Mouse (Mus musculus) right cerebral cortex, adult 18-20 months (tissue): ENCODE measurements at regions not wholly inside any gene's neighbourhood (a gene's known extent, or its start where the extent isn't known, plus 50 kb on each side); places are given as distances from the start of the nearest gene placed in this dataset.

Experiments
- DNase-seq: peaks from one replicate; pipeline ENCODE4 v3.0.0; 2022; ENCODE audit warnings: mixed read lengths

DNA sequence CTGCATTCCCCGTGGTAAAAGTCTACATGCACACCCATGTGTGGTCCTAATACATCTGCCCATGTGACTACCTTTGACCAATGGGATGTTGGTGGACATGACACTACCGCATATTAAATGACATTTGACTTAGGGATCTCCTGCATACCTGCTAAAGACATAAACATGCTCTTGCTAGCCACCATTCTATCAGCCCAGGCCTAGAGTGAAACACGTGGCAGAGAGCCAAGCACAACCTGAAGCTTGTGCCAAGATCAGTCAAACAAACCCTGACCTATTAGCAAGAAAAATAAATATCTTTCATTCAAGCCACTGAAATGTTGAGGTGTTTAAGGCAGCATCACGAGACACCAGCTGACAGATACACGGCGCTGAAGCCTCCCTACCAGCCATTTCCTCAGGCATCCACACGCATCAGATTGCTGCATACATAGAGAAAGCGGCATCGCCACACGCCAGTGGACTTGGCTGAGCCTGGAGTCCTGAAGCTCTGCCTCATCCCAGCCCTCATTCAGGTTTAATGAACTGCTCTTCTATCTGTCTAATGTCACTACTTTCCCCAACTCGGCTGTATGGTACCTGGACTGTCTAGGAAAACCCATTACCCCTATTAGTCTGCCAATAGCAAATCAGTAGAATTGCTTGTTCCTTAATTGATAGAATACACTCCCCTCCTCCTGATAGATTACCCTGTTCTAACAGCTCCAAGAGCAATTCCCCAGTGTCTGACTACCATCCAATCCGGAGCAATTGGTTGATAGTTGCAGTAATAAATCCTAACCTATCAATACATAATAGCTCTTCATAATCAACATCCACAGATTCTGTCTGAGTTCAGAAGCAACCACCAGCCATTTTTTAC lies 242.8 kb upstream of the Rsrc1 start:
- DNase-seq: no peak

DNA sequence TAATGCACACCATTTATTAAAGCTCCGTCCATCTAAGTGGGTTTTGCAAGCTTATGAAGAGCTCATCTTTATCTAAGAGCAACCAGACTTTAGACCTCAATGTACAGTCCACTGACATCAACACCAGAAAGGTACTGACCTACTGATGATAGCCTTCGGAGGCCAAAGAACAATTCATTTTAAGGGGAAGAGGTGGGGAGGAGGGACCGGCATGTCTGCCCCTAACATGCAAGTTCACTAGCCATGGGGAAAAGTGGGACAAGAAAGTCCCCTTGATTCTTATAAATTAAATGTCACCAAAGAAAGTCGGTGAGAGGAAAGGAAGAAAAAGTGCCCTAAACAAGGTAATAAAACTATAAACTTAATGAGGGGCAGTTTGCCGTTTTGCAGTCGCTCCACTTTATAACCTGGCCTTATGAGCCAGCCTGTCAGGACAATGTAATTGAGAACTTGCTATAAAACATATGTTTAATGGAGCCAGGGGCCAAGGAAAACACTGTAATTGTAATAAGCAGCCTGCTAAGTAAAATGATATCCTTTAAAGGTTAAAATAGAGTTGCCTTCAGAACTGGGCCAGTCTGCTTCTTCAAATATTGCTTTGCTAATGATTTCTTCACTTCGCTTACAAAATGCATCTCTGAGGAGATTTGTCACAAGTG lies 241.7 kb upstream of the Rsrc1 start:
- no peak for DNase-seq

DNA sequence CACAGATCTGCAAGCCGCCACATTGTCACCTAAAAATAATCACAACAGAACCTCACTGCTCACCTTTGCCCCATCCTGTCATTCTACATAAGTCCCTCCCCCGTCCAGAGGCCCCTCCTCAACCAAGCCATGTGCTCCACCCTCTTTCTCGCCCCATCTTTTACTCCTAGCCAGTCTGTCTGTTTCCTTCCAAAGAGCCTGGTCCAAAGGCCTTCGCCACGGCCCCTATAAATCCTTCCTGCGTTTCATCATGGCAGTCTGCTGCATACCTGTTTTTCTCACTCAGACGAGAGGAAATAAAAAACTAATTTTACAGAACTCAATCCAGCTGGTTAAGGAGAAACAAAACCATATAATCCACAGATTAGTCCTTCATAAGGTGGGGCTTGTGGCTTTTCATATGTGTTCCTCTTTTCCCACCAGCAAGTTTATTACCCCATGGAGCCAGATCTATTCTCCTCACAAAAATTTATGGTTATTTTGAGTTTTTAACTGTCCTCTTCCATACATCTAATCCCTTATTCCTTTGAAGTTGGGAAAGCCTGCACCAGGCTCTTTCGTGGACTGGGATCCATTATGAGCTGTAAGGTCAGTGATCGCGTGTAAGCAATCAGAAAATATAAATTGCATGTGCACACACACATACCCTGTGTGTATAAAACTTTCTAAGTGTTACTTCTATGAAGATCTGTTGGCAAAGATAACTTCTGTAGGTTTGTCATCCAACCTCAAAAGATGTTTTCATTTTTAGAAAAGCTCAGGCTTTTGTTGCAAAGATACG lies 236.9 kb upstream of the Rsrc1 start:
- no peak for DNase-seq

DNA sequence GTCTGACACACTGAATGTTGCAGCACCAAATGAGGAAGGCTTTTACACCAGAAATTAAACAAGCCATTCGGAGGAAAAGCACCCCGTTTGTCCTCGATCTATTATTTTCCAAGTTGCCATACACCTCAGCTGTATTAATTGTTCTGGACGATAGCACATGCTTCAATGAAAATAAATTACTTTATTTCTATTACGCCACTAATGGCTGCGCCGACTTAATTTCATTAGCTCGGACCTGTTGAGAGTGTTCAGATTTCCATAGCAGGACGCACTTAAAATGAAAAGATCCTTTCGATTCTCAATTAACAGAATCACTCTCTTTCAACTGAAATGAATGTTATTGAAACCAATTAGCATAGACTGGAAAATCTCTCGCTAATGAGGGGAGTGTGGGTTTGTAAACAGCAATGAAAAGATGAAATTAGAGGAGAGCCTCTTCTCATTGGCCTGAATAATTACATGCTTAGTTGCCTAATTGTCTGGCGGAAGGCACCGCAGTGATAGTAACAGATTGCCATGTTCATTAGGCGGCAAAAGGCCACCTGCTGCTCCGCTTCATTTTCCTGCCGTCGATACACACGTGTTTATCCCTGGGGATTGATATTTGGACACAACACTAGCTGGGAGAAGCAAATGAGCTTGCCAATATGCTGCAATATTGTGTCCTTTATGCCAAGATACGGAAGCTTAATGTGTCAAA lies 234.7 kb upstream of the Rsrc1 start:
- DNase-seq: no peak

DNA sequence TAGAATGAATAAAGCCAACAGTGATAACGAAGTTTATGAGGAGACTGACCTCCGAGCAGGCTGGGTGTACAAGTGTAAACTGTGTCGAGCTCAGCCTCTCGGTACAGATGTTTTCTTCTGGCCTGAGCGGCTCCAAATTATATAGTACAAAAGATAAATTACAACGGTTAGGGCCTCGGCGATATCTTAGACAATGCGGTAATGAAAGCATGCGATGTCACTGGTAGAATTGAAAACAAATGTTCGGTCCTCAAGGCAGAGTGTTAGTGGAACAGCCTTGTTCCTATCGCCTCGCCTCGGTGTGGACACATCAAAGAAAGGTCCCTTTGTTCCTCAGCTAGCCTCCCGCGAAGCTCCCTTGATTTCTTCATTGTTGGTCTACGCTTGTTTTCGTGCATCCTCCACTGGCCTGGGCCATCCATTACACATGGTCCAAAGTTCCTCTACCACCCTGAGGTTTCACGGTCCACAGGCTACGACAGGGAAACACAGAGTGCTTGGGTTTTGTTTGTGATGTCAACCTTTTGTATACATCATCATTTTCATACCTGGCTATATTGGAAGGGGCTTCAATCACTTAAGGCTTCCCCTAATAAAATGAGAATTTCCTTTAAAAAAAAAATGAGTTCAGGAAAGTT lies 234.0 kb upstream of the Rsrc1 start:
- no peak for DNase-seq

DNA sequence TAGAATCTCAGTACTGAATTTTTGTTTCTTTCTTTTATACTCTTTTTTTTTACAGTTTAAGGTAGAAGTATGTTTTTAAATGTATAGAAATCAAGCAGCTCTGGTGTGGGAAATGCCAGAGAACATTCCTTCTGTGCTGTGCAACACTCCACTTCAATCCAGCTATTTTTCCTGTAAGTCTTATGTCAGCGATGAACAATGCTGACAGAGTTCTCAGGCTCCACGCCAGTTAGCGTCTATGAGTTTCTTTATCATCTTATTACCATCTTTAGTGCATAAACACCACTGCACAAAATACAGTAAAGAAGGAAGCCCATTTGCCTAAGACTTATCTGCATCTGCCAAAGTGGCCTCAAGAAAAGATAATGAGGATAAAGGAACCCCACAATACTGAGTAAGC lies 223.0 kb upstream of the Rsrc1 start:
- no peak for DNase-seq

DNA sequence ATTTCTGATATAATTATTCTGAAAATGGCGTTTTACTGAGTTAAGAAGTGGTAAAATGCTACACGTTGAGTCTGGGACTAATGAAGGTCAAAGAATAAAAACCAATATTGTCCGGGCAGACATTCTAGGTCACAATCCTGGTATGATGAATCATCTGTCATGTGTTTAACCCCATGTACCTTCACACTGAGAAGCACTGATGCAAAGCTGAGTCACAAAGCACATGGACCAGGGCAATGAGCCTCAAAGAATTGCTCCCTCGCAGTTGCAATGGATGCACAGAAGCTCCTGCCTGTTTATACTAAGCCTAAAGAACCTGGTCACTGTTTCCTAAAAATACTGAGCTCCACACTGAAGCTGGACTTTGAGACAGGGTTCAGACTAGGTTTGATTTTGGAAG lies 221.3 kb upstream of the Rsrc1 start:
- DNase-seq: no peak

DNA sequence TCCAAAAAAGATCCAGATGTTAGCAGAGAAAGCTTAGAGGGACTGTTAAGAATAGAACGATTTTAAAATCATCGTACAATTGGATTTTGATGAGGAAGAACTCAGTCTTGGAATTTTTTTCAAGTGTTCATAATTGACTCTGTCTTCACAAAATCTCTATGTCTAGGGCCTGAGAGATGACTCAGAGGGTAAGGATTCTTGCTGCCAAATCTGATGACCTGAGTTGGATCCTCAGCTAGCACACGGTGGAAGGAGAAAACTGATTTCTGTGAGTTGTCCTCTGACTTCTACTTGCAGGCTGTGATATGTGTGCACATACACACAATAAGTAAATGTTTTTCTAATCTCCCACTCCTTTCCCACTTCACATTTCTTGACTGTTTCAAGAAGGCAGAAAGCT lies 218.7 kb upstream of the Rsrc1 start:
- no peak for DNase-seq

DNA sequence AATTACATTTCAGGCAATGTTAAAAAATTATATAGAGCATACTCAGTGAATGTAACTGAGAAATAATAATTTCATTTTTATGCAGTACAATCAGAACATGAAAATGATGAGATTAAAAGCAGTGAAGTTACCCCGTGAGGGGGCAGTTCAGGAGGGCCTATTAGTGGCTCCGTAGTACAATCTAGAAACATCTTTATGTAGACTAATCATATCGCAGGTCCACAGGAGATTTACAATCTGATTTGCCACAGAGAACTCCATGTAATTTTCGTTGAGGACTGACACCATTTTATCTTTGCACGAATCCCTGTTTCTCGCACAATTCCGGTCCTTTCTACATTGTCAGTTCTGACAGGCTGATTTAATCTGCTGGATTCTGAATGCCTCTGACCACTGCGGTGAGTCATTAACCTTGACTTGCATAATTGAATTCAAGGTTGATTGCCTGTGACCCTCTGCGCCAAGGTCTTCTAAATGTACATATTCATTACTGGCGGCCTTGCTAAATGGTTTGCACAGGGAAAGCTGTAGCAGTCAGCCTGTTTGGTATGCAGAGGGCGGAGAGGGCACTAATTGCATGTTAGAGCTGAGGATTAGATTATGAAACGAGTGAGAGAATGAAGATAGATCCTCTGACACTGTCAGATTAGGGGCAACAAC lies 183.7 kb upstream of the Rsrc1 start:
- DNase-seq: no peak

DNA sequence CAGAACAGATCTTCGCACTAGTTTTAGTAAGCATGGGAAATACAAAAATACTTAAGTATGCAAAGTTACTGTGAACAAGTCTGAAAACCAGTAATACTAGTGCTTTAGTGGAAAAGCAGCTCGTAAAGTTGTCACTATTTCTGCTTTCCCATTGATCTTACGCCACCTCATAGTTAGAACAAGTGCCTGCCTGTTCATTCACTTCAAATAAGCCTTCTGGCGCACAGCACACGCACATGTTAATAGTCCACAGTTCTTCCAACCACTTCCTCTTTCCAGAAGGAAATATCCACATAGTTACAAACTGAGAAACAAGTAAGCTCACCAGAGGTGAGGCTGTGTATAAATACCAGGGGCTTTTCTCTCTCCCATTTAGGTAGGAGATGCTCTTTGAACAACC lies 182.9 kb upstream of the Rsrc1 start:
- DNase-seq: no peak

DNA sequence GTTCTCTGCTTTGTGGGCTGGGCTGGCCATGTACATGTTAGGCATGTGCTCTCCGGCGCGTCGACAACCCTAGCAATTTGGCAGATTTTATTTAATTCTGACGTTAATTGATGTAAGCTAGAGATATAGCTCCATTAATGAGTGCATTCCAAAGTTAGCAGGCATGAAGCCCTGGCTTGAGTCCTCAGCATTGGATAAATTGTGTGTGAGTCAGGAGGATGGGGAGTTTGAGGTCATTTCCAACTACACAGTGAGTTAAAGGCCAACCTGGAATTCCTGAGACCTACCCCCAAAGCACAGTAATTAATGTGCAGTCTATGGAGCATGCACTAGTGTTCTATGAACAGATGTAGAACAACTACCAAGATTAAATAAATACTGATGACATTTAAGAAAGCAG lies 178.7 kb upstream of the Rsrc1 start:
- no peak for DNase-seq

DNA sequence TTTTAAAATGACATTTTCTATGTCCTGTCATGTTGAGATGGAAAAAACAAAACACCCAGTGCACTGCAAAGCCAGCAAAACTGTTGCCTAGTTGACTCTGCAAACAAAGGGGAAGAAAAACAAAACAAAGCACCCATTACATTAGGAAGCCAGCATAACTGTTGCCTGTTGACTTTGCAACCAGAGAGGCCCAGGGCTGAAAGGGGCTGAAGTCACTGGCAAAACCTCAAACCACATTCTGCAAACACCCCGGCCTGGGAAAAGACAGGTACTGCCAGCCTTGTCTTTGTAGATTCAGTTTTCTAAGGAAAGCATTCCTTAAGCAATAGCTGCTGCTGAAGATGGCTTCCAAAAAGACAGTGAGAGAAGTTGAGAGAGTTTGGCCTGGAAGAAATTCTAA lies 175.0 kb upstream of the Rsrc1 start:
- DNase-seq: no peak

DNA sequence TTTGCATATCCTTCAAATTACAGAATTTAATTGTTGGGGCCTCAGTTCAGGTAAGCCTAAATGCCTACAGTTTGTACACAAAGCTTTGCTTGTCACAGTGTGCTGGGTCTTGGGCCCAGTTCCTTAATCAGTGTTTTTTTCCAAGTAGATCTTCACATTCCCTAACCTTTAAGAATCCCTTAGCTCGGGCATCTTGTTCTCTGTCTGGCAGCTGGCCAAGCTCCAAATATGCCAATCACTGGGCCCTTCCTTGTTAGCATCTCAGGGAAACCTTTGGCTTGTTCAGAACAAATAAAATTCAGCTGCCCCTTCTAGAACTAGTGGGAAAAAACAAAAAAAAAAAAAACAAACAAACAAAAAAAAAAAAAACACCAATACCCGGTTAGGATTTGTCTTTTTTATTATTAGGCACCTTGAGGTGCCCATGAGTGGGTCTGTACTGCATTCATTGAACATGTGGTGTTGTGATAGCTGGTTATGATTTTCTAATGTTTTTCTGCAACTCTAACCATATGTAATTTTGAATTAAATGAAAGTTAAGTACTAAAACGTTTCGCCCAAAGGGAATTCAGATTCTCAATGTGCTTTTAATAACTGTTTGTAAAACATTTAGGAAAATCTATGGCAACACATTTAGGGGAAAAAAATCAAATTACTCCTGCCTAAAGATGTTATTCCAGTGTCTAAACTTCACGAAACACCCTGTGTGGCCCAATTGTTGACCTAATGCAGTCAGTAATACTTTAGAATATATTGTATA lies 168.3 kb upstream of the Rsrc1 start:
- no peak for DNase-seq

DNA sequence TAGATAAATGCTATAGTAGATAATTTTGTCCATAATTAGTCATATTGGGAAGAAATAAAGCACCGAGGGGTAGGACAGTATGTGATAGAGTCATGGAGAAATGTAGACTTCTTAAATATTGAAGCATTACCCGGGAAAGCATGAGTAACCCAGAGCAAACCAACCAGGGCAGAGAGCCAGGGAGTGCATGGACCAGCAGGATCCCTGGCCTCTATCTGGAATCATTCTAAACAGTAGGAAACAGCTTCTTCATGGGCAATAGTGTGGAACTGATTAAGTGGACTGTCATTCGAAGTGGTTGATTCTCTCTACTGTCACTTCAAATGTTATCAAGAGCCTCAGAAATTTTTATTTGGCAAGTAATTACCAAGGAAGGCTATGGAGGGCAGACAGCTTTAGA lies 155.4 kb upstream of the Rsrc1 start:
- no peak for DNase-seq
